ENCODE assay signal across 8 mouse cellular contexts in the genomic region with DNA sequence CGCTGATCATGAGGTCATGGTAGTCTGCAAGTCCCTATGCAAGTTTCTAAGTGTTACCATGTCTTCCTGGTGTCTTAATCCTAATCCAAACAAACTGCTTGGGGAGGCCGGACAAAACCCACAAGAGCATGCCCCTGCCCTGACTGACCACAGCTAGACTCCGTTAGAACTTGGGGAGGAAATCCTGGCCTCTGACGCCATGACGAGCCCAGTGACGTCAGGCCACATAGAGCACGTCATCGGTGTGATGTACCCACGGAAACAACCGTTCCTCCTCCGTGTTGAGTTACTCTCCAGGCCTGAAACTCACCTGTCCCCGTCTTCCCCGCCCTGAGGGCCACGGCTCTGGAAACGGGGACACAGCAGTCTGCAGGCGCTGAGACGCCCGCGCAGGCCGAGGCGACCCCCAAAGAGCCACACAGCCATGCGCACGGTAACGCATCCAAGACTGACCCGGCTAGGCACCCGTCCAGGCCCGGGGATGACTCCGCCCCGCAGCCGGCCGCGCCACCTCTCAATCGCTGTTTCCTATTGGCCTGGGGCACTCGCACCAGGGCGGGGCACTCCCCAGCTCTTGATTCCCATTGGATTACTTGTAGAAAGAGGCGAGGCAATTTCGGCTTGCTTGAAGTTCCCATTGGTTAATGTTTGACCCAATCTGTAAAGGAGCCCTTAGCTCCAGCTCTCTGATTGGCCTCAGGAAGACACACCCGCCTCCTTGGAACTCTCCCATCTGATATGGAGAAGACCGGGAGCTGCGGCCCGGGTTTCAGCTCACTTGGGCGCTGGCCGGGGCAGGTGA. TPM values are rescaled to one million over a fixed set of nuclear protein-coding genes. Genes with fewer than 3 reads are reported as not detected.
DNase-seq lines count a peak whose midpoint lies in the region; ATAC-seq and TF ChIP-seq lines count a peak whose summit lies in the region.

Gene Mmab (minus strand): TSS at position 495 of the 802 bp plus-strand sequence.
Gene Mvk (plus strand): TSS at position 704 of the 802 bp plus-strand sequence.

- no peaks in the 10 kb centered on the region for H3K9me3 ChIP-seq in hindbrain, embryonic 10.5 days
- H3K9me3 ChIP-seq in lung, postnatal 0 days (ENCODE audit: low read length), result no peaks in the 10 kb centered on the region

- H3K4me1 ChIP-seq in hindbrain, embryonic 10.5 days (replicated peaks), result peaks cover 15% of the 10 kb centered on the region
- H3K4me1 ChIP-seq in lung, postnatal 0 days (ENCODE audit: insufficient read depth, low read depth, low read length), result 0 out of 2 replicates have a peak, but pooled peaks cover 7% of the 10 kb centered on the region

- no peak for TF ChIP-seq CTCF in lung, postnatal 0 days (IDR thresholded peaks at IDR 0.05)

- peak within 1 kb of the TSS; percentile 43 for H3K9ac ChIP-seq in lung, postnatal 0 days (replicated peaks; ENCODE audit: low read depth)

- H3K4me2 ChIP-seq in lung, postnatal 0 days (replicated peaks; ENCODE audit: low read depth, low read length), result peak within 1 kb of the TSS; percentile 57

- H3K4me3 ChIP-seq in hindbrain, embryonic 10.5 days, result peak within 1 kb of the TSS; percentile 69
- H3K4me3 ChIP-seq in lung, postnatal 0 days (ENCODE audit: low read depth, low read length), result peak within 1 kb of the TSS; percentile 67

- WGBS in hindbrain, embryonic 10.5 days, result 2% methylated on average over 43 of the region's 43 CpGs
- 1% methylated on average over 42 of the region's 43 CpGs for WGBS in lung, postnatal 0 days

- H3K36me3 ChIP-seq in hindbrain, embryonic 10.5 days, result peaks cover 37% of the 10 kb centered on the region
- H3K36me3 ChIP-seq in lung, postnatal 0 days (ENCODE audit: insufficient read depth, low read length), result 0 out of 2 replicates have a peak, but pooled peaks cover 3% of the 10 kb centered on the region

- ATAC-seq in frontal cortex, adult (ENCODE audit: low TSS enrichment), result peak; percentile 100
- ATAC-seq in lung, postnatal 0 days, result peak; percentile 98

- peak; percentile 35 for TF ChIP-seq EP300 in lung, postnatal 0 days (IDR thresholded peaks at IDR 0.05)

- peak; percentile 93 for DNase-seq in MN1 (ENCODE audit: low spot score)
- DNase-seq in cerebellum, adult 9-10 months, result peak; percentile 100
- peak; percentile 98 for DNase-seq in hindbrain, embryonic 10.5 days (ENCODE audit: low spot score)
- DNase-seq in layer of hippocampus, adult 9-11 months, result peak; percentile 99
- peak; percentile 100 for DNase-seq in lung, postnatal 0 days (ENCODE audit: low spot score)
- DNase-seq in ovary, postnatal 14 days (ENCODE audit: low spot score), result peak; percentile 98
- DNase-seq in thymus, postnatal 14 days, result peak; percentile 97

- peak within 1 kb of the TSS; percentile 94 for H3K27ac ChIP-seq in hindbrain, embryonic 10.5 days
- peak within 1 kb of the TSS; percentile 71; the same call in 1 of the 2 replicates for H3K27ac ChIP-seq in lung, postnatal 0 days (ENCODE audit: low read length)

- H3K27me3 ChIP-seq in hindbrain, embryonic 10.5 days (ENCODE audit: insufficient read depth, poor library complexity, severe bottlenecking), result no peaks in the 10 kb centered on the region
- no peaks in the 10 kb centered on the region for H3K27me3 ChIP-seq in lung, postnatal 0 days (replicated peaks; ENCODE audit: insufficient read depth, low read length)

RNA-seq across cellular contexts. Expression of gene Mmab, which starts in this region (rescaled TPM):
- polyA plus RNA-seq in hindbrain, embryonic 10.5 days (2016; fragmentation: Nextera tagmentation; extraction: Ambion mirVana), result 30.1 TPM in 2 replicates
- polyA plus RNA-seq in lung, postnatal 0 days (2015; fragmentation: Nextera tagmentation; extraction: Ambion mirVana), result 11.1 and 12.8 TPM in 2 replicates

RNA-seq across cellular contexts. Expression of gene Mvk, which starts in this region (rescaled TPM):
- 60.9 and 66.6 TPM in 2 replicates for polyA plus RNA-seq in hindbrain, embryonic 10.5 days (2016; fragmentation: Nextera tagmentation; extraction: Ambion mirVana)
- 28.9 and 30.1 TPM in 2 replicates for polyA plus RNA-seq in lung, postnatal 0 days (2015; fragmentation: Nextera tagmentation; extraction: Ambion mirVana)

Comparison
In these comparisons a context has a peak if more than half of its experiments do, and no peak if none do; other contexts are left out.
1. Peak in every context shown above with its lines: DNase-seq, ATAC-seq, H3K4me3 ChIP-seq and H3K27ac ChIP-seq.